Mouse (Mus musculus) midbrain, embryonic 16.5 days (tissue): ENCODE results near the gene Hpcal1. TPM values are rescaled to one million over a fixed set of nuclear protein-coding genes. Genes with fewer than 3 reads are reported as not detected.

ENCODE experiments used
- ATAC-seq: fragments of 200-750 bp; cut with Nextera tagmentation; 2 replicates; pipeline ENCODE4 v1.8.0; 2017; ENCODE audit warnings: moderate TSS enrichment
- H3K27ac ChIP-seq: fragments of 300-500 bp; sonication (generic); 2 replicates; pipeline ENCODE4 v1.5.1; 2014; ENCODE audit warnings: mild to moderate bottlenecking, low read length, mixed read lengths
- H3K27me3 ChIP-seq: fragments of 300-500 bp; sonication (generic); 2 replicates; pipeline ENCODE4 v1.6.1; 2014; ENCODE audit warnings: low read depth, low read length, mixed read lengths; ENCODE audit not compliant: control insufficient read depth, insufficient read depth
- H3K36me3 ChIP-seq: fragments of 300-500 bp; sonication (generic); 2 replicates; pipeline ENCODE4 v1.6.1; 2014; ENCODE audit warnings: mild to moderate bottlenecking, low read length, moderate library complexity, mixed read lengths; ENCODE audit not compliant: control insufficient read depth, insufficient read depth
- H3K4me1 ChIP-seq: fragments of 300-500 bp; sonication (generic); 2 replicates; pipeline ENCODE4 v1.6.1; 2014; ENCODE audit warnings: mild to moderate bottlenecking, low read length, mixed read lengths; ENCODE audit not compliant: control insufficient read depth, insufficient read depth
- H3K4me2 ChIP-seq: fragments of 300-500 bp; sonication (generic); 2 replicates; pipeline ENCODE4 v1.6.1; 2014; ENCODE audit warnings: mild to moderate bottlenecking, low read length, mixed read lengths
- H3K4me3 ChIP-seq: fragments of 300-500 bp; sonication (generic); 2 replicates; pipeline ENCODE4 v1.5.1; 2014; ENCODE audit warnings: low read depth, mild to moderate bottlenecking, low read length, moderate library complexity, mixed read lengths
- H3K9ac ChIP-seq: fragments of 300-500 bp; sonication (generic); 2 replicates; pipeline ENCODE4 v1.6.1; 2014; ENCODE audit warnings: low read depth, low read length, mixed read lengths
- H3K9me3 ChIP-seq: fragments of 300-500 bp; sonication (generic); replicated peaks from 2 replicates; pipeline ENCODE4 v1.6.1; 2014; ENCODE audit warnings: mild to moderate bottlenecking, low read length, mixed read lengths; ENCODE audit not compliant: control insufficient read depth, poor library complexity, severe bottlenecking
- WGBS: fragments of 180-500 bp; shearing (Covaris S2); extraction: QIAGEN DNeasy Blood & Tissue Kit; methylation state at CpG from one replicate; pipeline ENCODE4 v1.1.7; 2014; 5-methylcytosine and 5-hydroxymethylcytosine counted together
- polyA plus RNA-seq: library from polyadenylated mRNA; unstranded; fragments of >200 nt; fragmentation: Nextera tagmentation; extraction: Ambion mirVana; gene quantifications from 2 replicates; pipeline ENCODE4 v1.2.1, GENCODE M21; 2015

Hpcal1 gene
- polyA plus RNA-seq, 1 experiment from 2014 or later = 107 TPM

DNA sequence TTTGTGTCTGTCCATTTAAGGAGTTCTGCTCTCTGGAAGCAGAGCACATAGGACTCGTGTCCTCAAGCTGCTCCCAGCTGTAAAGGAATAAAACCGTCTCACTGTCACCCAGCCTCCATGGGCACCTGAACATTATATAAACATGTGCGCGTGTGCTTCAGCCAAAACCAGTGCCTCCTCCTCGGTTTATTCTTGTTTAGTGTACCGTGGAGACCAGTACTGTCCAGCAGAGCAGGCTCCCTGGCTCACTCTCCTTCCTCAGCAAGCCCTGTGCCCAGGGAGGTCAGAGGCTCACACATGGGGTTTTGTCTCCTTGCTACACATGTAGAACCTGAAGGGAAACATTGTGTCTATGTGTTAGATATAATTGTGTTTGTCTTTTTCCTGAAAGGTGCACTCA, 27.5 kb downstream of the Hpcal1 start:
- Histone ChIP-seq H3K27me3 (no peaks in the 10 kb centered on the region), H3K27ac (no peak overlapping the region), H3K9me3 (no peaks in the 10 kb centered on the region), H3K4me3 (no peak overlapping the region), H3K4me1 (no peaks in the 10 kb centered on the region), H3K4me2 (no peak overlapping the region), H3K9ac (no peak overlapping the region), H3K36me3 (no peaks in the 10 kb centered on the region)
- ATAC-seq = no peak
- 81% methylated on average over 6 of the region's 6 CpGs for WGBS

DNA sequence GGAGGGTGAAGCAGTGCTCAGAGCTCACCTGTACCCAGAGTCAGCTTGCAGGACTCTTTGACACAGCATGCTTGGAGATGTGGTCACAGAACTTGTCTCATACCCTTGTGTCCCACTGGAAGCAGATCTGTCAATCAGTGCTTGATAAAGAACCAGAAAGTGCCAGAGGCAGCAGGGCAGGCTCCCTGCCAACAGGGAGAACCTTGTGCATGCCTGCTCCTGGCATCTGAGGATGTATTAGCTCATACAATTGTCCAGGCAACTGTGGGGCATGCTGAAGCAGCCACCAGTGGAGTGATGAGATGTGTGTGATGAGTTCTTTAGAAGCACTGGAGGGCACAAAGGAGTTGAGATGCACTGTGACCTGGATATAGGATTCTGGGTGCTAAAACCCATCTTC, 30.4 kb downstream of the Hpcal1 start:
- Histone ChIP-seq H3K4me3 (no peak overlapping the region), H3K4me1 (peaks cover 2% of the 10 kb centered on the region; the same call in 1 of the 2 replicates), H3K4me2 (no peak overlapping the region), H3K27me3 (no peaks in the 10 kb centered on the region), H3K27ac (no peak overlapping the region), H3K9ac (no peak overlapping the region), H3K9me3 (no peaks in the 10 kb centered on the region), H3K36me3 (no peaks in the 10 kb centered on the region)
- no peak for ATAC-seq

DNA sequence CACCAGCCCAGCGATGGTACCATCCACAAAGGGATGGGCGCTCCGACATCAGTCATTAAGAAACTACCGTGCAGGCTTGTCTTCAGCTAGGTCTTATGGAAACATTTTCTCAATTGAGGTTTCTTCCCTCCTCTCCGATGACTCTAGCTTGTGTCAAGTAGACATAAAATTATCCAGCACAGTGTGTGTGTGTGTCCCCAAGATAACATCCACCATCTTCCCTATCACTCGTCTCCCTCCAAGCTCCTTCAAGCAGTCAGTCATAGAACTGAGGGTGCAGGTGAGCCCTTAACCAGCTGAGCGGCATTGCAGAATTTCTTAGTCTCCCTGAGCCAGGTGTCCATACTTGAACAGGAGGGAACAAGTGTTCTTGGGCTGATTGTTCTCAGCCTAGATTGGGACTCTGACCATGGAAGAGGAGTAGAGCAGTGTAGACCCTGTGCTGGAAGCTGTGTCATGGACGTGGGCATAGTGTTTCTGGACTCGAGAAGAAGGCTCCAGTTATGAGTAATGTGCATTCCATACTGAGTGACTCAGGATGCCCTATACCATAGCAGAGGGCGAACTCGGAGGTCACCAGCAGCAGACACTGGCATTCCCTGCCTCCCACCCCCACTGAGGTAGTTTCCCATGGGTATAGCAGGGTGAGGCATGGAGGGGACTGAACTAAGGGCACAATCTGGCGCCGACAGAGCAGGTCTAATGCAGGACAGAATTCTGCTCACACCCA, 32.0 kb downstream of the Hpcal1 start:
- Histone ChIP-seq H3K27ac (no peak overlapping the region), H3K4me2 (no peak overlapping the region), H3K27me3 (no peaks in the 10 kb centered on the region), H3K4me1 (peaks cover 11% of the 10 kb centered on the region; the same call in 1 of the 2 replicates), H3K9me3 (no peaks in the 10 kb centered on the region), H3K9ac (no peak overlapping the region), H3K4me3 (no peak overlapping the region), H3K36me3 (no peaks in the 10 kb centered on the region)
- WGBS = 96% methylated on average over 13 of the region's 13 CpGs
- ATAC-seq = no peak

- ATAC-seq = no peak
- WGBS = 87% methylated on average over 1 of the region's 1 CpGs
Measured at GRCm38 (mm10) chr12:17723182-17723570, 32.5 kb downstream of the Hpcal1 start.

DNA sequence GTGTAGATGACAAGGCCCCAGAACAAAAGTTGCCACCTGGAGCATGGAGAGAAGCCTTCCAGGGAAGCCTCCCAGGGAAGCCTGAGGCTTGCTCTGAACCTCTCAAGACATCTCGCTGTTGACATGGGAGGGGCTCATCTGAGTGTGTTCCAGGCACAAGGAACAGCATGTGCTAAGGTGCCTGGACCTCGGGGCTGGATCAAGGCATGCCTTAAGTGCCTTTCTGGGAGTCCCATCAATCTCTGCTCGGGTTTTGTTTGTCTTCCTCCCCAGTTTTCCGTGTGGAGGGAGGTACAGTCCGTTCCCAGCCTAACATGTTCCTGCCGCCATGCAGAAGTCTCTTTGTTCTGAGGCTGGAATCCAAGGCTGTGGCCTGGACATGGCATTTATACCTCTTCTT, 33.3 kb downstream of the Hpcal1 start:
- H3K9me3 ChIP-seq = no peaks in the 10 kb centered on the region
- H3K4me2 ChIP-seq = no peak overlapping the region
- peaks cover 11% of the 10 kb centered on the region; the same call in 1 of the 2 replicates for H3K4me1 ChIP-seq
- no peak overlapping the region for H3K27ac ChIP-seq
- ATAC-seq = no peak
- no peak overlapping the region for H3K9ac ChIP-seq
- no peak overlapping the region for H3K4me3 ChIP-seq
- 86% methylated on average over 6 of the region's 6 CpGs for WGBS
- H3K27me3 ChIP-seq = no peaks in the 10 kb centered on the region
- H3K36me3 ChIP-seq = no peaks in the 10 kb centered on the region

More at GRCm38 (mm10) chr12:17723182-17723570, 32.5 kb downstream of the Hpcal1 start:
- Histone ChIP-seq H3K4me3 (no peak overlapping the region), H3K36me3 (no peaks in the 10 kb centered on the region), H3K4me2 (no peak overlapping the region), H3K27me3 (no peaks in the 10 kb centered on the region), H3K9me3 (no peaks in the 10 kb centered on the region), H3K27ac (no peak overlapping the region), H3K9ac (no peak overlapping the region), H3K4me1 (peaks cover 11% of the 10 kb centered on the region; the same call in 1 of the 2 replicates)

DNA sequence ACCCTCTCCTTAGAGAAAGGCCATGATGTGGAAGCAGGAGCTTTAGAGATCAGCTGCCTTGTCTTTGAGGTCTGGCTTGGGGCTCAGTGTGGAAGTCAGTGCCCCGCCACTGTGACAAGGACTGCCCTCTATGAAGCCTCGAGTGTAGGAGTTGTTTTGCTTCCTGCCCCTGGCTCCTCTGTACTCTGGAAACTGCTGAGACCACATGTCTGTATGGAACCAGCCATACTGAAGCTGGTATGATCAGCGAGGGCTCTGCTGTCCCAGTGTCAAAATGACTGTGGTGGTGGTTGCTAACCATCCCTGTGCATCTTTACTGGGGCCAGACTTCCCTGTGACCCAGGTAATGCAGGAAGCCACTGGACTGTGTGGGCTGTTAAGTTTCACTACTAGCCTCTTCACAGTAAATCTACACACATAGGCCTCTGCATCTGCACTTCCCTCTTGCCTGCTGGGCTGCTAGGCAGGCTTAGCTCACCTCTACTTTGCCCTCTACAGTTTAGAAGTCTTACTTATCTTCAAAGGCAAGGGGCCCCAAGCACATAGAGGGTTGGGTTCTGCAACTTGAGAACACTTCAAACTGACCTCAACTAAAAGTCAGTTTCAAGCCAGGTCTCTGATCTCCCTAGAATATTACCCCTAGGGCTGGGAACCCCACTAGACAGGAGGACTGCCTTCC, 33.9 kb downstream of the Hpcal1 start:
- Histone ChIP-seq H3K36me3 (no peaks in the 10 kb centered on the region), H3K27me3 (no peaks in the 10 kb centered on the region), H3K9ac (no peak overlapping the region), H3K4me3 (no peak overlapping the region), H3K4me2 (no peak overlapping the region), H3K9me3 (no peaks in the 10 kb centered on the region), H3K27ac (no peak overlapping the region), H3K4me1 (peaks cover 11% of the 10 kb centered on the region; the same call in 1 of the 2 replicates)
- 83% methylated on average over 3 of the region's 3 CpGs for WGBS
- no peak for ATAC-seq

DNA sequence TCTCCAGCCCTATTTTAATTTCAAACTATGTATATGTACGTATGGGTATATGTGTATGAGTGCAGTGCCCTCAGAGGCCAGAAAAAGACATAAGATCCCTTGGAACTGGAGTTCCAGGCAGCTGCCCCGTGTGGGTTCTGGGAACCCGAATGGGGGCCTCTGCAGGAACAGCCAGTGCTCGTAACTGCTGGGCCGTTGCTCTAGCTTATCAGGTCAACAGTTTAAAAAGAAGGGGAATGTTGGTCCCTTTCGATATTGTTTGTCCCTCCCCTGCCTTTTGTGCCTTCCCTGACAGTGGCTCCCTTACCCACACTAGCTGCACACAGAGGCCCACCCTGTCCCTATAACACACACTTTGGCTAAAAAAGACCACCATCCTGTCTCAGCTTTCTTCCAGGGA, 34.9 kb downstream of the Hpcal1 start:
- ATAC-seq = no peak
- H3K4me3 ChIP-seq = no peak overlapping the region
- no peak overlapping the region for H3K27ac ChIP-seq
- WGBS = 75% methylated on average over 6 of the region's 6 CpGs
- no peak overlapping the region for H3K9ac ChIP-seq
- H3K4me2 ChIP-seq = no peak overlapping the region
- H3K27me3 ChIP-seq = no peaks in the 10 kb centered on the region
- peaks cover 11% of the 10 kb centered on the region; the same call in 1 of the 2 replicates for H3K4me1 ChIP-seq
- H3K9me3 ChIP-seq = no peaks in the 10 kb centered on the region
- H3K36me3 ChIP-seq = no peaks in the 10 kb centered on the region

DNA sequence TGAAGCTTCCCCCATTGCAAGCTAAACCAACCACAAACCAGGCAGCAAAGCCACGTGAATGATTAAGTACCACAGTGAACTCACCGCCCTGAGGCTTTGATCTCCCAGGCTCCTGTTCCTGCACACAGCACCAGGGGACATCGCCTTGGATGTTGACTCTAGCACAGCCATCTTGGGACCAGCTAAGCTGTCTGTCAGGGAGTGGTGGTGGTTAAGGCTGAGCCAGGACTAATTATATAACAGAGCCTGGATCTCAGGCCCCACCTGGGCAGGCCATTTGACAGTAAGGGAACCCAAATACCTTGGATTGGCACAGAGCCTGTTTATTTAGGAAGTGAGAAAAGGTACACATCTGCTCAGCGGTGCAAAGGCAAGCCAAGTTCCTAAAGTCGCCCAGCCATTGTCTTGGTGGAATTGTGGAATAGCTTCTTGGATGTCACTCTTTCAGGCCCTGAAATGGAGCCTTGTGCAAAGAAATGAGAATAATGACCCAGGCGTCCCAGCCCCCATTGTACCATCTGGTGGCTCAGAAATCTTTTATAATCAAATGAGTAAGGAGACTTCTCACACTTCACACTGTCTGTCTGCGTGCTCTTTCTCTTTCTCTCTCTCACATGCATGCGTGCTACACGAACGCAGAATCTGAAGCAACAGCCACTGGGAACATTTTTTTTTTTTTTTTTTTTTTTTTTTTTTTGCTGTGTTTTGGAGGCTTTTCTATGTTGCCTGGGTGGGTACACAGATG, 36.1 kb downstream of the Hpcal1 start:
- Histone ChIP-seq H3K9ac (no peak overlapping the region), H3K27me3 (no peaks in the 10 kb centered on the region), H3K27ac (no peak overlapping the region), H3K4me1 (peaks cover 11% of the 10 kb centered on the region; the same call in 1 of the 2 replicates), H3K36me3 (no peaks in the 10 kb centered on the region), H3K4me3 (no peak overlapping the region), H3K9me3 (no peaks in the 10 kb centered on the region), H3K4me2 (no peak overlapping the region)
- whole genome bisulfite sequencing = 42% methylated on average over 10 of the region's 10 CpGs
- peak; percentile 30; the same call in 1 of the 2 replicates for ATAC-seq
